Mouse (Mus musculus) lung, postnatal 4 days (tissue): Measurements from ENCODE around the gene Cplx3.

ENCODE experiments used
- DNase-seq, 2 experiments: peaks; one replicate each; pipeline ENCODE4 v3.0.0; 2021

The Cplx3 gene

DNA sequence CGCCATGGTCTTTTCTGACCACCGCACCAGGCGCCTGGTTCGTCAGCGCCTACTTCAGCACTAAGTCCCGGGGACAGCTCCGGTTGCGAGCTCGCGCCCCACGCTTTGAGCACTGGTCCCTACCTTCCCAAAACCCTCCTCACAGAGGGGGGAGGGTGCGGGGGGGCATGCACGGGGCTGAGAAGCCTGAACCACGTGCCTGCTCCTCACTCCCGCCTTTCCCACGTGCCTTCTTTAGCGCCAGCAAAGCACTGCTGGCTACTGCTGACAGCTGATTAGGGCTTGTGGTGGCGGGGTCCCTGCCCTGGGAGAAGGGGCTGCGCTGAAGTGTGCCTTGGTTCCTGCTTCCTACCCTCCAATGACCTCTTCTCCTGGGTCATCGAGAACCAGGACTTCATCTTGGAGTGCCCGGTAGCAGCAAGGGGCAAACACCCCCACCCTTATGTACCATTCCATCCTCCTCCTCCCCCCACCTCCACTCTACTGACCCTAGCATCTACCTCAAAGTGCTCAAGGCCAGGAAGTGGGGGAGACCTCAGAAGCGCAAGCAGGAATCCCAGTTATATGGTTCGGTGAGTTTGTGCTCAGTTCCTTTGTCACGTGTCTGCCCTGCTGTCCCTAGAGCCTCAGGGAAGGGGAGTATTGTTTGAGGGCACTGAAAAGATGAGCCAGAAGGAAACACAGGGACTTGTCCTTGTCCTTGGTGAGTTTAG, at the start of gene Cplx3:
Gene Cplx3 (minus strand): TSS at position 143 of the 713 bp plus-strand sequence.
- DNase-seq = peak; percentile 67 to 68

DNA sequence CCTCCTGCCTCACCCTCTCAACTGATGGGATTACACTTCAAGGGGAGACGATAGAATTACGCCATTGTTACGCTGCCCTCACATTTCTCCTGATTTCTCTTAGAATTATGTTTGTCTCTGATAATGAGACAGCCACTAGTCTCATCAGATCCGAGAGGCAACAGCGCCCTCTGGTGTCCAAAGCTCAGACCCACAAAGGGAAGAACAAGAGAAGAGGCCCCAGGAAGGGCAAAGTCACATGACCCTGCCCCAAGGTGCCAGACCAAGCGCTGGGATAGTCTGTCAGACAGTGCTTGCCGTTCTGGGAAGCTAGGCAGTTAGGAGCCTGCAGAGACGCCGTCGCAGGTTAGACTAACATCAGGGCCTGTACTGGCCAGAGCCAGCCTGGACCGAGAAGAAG, 49.7 kb upstream of the Cplx3 start:
- peak; percentile 89 to 95 for DNase-seq

DNA sequence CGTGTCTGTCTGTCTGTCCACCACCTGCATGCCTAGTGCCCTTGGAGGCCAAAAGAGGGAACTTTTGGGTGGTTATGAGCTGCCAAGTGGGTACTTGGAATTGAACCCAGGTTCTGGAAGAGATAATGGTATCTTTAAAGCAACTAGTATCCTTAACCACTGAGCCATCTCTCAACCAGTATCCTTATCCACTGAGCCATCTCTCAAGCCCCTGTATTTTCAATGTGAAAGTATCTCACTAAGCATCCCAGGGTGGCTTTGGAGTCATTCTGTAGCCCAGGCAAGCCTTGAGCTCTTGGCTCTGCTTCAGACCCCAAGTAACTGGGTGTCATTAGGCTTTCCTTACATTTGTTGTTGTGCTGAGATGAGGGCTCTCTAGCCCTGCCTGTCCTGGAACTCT, 48.9 kb upstream of the Cplx3 start:
- DNase-seq = no peak

DNA sequence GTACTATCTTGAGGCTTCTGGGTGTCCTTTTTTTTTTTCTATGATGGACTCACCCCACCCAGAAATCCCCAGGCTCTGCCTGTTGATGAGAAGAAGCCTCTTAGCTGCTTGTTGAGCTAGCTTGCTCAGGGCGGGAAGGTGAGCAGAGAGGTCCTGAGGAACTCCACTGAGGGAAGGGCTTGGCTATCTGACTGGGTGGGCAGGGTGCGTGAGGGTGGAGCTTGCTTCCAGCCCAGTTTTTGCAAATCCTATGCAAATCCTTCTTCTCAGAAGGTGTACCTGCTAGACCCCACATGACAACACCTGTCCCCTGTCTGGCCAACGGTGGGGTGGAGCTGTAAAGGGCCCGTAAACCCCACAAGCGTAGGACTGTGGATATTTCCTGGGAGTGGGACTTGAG, 47.2 kb upstream of the Cplx3 start, which contains the start of gene Csk:
Gene Csk (minus strand): TSS at position 349 of the 400 bp plus-strand sequence.
- no peak for DNase-seq

DNA sequence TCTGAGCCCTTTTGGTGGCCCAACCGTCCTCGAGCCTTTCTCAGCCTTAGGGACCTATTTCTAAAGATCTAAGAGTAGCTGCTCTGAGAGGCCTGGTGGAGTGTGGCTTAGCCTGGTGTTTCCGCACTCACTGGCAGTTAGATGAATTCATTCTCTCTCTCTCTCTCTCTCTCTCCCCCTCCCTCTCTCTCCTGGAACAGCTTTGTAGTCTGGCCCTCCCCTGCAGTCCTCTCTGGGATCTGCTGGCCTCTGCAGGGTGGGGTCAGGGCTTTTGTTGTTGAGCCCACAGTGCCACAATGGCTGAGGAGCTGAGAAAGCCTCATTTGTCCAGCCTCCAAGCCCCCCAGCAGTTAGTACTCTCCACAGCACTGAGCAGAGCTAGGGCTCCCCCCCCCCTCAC, 46.8 kb upstream of the Cplx3 start:
- DNase-seq = no peak

DNA sequence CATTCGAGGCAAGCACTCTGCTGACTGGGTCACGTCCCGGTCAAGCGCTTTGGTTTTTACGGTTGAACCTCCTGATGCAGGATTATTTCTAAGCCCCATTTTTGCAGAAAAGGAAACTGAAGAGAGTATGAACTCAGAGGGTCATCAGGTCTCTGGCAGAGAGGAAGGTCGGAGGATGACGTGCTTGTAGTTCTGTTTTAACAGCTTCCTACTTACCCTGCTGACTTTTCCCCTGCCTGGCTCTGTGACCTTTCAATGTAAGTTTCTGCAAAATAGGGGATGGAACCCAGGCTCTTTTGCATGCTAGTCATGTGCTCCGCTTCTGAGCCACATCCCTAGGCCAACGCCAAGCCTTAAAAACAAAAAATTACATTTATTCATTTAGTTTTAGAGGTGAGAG, 46.3 kb upstream of the Cplx3 start:
- DNase-seq = peak in 1 of 2 experiments; percentile 23

DNA sequence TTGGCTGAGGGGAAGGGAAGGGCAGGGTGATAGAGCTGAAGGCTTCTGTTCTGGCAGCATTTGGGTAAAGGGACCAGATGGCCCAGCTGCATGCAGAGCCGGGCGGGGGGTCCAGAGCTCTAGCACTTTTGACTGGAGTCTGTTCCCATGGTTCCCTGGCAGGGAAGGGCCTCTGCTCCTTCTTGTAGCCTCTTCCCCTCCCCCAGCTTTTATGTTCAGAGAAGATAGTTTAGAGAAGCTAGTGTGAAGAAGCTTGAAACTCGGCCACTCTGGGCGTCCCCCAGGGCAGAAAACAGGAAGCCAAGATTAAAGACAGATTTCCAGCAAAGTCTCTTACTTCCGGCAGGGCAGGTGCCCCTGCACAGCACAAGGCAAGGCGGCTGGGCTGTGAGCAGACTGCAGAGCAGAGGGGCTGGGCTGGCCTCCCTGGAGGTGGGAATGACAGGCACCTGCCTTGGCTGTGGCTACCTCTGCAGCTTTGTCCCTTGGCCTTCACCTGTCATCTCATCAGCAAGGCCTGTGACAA, 44.8 kb upstream of the Cplx3 start:
- peak; percentile 59 to 61 for DNase-seq

DNA sequence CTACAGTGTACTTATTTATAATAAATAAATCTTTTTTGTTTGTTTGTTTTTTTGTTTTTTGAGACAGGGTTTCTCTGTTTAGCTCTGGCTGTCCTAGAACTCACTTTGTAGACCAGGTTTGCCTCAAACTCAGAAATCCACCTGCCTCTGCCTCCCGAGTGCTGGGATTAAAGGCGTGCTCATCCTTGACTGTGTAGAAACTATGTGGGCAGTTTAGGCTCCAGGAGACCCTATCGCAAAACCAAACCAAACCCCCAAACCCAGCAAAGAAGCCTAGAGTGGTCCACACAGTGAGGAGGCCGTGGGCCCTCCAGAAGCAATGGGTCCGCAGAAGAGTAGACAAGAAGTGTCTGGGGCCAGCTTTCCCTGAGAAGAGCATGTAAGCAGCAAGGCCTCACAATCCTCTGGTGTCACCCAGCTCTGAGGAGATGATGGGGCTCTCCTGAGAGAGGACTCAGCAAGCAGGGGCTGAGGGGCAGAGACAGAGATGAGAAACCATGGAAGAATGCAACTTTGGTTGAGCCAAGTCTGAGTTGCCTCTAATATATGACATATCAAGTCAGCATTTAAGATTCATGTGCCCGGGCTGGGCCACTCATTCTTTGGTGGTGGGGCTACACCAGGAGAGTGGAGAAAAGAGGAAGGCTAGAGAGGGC, 44.2 kb upstream of the Cplx3 start:
- no peak for DNase-seq

DNA sequence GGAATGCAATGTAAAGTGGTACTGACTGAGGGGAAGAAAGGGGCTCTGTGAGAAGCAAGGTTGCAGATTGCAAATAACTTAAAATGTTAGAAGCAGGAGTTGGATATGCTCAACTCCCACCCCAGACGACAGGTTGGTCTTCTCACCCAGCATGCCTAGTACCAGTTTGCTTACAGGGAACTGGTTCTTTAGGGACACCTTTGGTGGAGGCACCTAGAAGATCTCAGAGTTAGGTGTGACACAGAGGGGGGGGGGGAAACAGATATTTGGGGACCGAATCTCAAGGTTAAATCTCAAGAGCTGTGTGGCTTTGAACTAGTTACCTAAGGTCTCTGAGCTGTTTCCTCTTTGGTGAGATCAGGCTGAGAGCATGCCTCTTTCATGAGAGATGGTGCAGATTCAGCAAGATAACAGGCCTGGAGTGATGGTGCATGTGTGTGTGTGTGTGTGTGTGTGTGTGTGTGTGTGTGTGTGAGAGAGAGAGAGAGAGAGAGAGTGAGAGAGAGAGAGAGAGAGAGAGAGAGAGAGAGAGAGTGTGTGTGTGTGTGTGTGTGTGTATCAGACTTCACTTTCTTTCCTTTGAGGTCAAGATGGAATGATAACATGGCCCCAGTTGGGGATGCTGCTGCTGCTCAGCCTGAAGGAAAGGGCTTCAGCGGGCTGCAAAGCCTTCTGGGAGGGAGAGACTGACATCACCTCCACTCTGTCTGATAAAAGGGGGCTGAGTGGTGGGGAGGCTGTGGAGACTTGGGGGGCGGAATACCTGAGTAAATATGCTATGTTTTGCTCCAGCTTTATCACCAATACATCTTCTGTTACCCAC, 41.4 kb upstream of the Cplx3 start:
- DNase-seq = no peak

DNA sequence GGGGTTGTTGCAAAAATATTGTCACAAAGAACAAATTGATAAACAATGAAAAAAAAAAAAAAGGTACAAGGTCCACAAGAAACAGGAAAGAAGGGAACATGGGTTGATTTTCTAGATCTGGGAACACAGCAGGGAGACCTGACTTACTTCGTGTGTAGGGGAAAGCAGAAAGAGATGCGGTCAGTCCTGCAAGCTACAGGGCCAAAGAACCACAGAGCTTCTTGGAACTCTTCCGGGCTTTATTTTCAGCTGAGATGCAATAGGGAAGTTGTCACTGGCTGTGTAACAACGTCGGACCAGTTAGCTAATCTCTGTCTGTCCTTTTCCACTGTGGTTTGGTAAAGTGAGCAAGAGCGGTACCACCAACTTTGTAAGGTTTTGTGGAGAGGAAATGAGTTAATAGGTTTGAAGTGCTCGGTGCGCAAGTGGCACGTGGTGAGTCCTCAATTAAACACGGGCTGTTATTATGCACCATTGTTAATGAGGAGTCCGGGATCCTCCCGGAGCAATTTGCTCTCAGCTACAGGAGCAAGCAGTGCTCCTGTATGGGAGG, 40.5 kb upstream of the Cplx3 start:
- DNase-seq = no peak

DNA sequence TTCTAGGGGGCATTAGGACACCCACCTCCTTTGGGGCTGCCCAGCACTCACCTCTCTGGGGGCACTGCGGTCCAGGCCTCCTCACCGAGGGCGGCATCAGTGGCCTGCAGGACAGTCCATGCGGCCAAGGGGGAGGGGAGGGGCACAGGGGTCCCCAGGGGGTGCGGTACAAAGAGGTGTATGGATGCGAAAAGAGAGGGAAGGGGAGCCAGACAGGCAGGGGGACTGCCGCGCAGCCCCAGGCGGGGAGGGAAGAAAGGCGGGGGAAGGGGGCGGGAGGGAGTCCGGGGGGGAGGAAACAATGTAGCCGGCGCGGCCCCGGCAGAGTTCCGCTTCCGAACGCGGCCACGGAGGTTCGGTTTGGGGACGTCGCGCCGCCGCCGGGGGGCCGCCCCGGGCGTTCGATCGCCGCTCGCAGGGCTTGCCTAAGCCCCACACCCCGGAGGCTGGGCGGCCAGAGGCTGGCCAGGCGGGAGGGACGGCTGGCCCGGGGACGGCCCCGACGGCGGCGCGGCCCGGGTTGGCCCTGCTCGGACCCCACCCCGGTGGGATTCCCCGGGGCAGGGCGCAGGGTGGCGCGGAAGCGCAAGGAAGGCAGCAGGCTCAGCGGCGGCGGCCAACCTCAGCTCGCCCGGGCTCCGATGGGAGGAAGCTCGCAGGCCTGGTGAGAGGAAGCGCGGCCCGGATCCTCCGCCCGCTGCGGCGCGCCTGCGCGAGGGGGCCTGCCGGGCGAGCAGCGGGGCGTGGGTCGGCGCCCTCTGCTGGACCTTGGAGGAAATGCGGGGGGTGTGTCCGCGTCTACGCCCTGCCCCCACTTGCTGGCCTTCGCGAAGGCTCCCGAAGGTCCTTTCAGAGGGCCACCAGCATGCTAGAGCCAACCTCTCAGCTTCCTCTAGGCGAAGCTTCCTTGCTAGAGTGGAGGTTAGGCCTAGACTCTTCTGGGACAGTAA, 39.1 kb upstream of the Cplx3 start:
- DNase-seq = peak; percentile 96 to 97

DNA sequence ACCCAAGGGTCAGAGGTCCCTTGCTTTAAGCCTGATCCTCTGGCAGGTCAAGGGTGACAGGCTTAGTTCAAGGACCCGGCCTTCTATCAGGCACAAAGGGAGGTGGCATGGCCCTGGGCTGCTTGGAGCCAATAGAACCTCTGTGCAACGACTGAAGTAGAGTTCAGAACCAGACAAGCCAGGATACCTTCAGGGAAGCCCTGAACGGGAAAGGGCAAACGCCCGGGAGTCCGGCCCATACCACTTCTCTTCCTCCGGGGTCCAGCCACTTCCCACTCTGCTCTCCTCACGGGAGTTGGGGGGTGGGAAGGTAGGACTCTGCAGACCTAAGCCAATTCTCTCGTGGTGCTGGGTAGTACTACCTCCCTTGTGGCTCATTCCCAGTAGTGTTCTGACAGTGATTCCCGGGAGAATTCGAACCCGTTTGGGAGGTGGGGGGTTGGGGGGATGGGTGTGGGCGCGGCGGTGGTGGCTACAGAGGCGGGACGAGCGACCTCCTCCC, 38.4 kb upstream of the Cplx3 start:
- DNase-seq = no peak

DNA sequence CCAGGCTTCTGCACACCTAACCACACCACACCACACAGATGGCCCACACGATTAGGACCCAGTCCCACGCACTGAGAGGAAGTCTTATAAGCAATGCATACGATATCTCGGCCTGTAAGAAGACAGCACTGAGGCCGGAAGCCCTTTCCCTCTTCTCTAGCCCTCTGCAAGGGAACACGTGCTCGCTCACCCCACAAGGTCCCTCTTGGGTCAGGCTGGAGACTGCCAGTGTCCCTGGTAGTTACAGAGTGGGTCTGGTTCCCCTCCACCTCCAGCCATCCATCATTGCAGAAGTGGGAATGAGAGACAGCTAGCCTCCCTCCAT, 37.7 kb upstream of the Cplx3 start:
- peak in 1 of 2 experiments; percentile 50 for DNase-seq

DNA sequence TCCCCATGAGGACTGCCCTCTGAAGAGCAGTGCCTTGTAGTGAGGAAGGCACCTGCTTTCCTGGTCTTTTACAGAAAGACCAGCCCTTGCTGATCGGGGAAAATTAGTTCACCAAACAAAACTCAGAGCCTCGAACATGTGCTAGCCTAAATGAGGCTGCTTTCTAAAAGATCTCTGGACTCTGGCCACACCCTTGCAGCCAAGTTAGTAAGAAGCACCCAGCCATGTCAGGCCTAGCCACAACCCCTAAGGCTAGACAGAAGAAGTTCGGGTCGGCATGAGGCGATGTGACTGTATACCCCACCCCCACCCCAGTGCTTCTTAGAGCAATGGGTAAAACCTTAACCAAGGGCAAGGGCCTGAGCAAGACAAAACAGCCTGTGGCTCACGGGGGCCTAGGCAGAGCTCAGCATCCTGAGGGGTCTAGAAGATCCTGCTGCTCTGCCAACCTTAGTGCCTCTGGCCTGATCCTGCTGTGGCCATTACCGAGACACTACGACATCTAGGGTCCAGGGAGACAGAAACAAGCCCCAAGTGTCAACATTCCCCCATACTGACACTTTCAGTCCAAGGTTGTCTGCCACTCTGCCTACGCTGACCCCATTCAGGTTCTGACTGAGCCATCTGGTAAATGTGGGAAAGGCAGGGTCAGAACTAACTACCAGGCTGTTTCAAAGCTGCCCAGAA, 37.2 kb upstream of the Cplx3 start:
- no peak for DNase-seq

DNA sequence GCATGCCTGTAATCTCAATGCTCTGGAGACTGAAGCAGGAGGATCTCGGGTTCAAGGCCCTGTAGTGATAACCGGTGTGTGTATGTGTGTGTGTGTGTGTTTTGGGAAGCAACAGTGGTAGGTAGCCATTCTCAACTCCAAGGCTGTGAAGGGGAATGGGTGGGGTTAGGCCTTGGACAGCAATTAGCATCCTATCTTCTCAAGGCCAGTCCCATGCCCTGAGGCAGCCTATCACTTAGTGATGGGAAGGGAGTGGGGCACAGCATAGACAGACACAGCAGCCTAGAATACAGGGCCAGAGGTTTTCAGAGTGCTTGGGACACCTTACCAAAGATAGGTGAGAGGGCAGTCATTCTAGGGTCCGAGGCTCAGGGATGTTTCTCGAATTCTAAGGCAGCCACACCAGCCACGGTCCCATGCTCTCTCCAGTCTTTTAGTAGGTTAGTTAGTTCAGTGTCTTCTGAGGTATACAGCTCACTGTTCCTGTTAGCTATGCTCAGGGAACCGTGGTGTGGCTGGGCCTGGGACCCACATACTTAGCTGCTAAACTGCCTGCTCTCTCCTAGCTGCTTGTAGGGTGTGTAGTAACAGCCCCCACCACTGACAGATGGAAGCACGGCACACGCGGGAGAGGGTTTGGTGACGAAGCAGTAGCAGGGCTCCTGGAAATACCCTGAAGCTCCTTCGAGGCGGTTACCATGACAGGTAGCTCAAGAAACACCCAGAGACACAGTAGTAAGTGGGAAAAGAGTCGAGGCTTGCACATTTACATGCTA, 35.9 kb upstream of the Cplx3 start:
- DNase-seq = no peak

DNA sequence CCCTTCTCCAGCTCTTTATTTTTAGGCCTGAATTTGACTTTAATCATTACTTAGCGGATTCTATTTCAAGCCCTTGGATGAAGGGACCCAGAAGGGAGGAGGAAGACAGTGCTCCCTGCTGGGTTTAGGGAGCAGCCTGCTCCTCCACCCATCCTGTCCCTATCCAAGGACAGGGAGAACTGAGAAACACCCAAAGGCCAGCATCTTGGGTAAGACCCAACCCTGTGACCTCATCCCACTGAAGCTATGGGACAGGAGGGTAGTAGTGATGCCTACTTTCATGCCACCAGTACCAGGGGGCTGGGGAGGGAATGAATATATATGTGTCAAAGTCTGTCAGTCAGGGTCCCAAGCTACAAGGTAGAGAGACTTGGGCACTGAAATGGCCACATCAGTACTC, 34.9 kb upstream of the Cplx3 start:
- no peak for DNase-seq

DNA sequence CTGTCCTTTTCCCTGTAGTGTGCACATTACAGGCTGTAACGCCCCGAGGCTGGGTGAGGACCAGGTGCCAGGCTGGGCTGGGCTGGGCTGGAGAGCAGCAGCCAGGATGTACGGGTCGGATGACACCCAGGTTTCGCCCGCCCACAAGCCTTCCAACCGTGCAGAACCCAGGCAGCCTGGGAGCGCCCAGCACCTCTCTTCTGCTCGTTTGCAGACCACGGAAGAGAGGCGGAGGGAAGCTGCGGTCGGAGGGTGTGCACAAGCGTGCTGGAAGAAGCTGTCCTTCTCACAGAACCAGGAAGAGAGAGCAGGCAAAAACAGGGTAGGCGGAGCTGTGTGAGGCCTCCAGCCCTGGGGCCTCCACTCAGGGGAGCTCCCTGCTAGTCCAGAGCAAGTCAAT, 34.3 kb upstream of the Cplx3 start:
- peak; percentile 84 to 90 for DNase-seq

DNA sequence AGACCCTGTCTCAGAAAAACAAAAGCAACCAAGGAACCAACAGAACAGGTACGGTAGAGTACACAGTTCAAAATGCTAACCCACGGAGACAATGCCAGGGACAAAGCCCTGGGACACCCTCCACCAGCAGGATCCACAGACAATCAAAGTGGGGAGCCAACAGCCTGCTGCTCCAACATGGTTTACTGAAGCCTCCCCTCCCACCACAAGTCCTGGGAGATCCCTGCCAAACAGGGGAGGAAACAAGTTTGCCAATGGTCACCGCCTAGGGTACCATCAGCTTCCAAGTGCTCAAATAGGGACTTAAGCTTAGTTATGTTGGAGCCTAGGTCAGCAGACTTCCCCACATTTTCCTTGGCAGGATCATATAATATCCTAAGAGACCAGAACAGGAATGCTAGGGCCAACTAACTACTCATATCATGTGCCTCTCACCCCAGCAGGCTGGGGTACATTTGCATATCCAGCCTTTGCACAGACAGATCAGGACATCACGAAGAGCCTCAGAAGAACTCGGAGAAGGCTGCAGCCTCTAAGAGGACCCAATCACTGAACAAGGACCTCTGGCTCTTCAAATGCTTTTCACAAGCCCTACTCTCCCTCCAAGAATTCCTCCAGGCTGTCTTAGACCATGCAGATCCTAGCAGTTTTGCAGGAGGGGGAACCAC, 33.7 kb upstream of the Cplx3 start:
- no peak for DNase-seq

DNA sequence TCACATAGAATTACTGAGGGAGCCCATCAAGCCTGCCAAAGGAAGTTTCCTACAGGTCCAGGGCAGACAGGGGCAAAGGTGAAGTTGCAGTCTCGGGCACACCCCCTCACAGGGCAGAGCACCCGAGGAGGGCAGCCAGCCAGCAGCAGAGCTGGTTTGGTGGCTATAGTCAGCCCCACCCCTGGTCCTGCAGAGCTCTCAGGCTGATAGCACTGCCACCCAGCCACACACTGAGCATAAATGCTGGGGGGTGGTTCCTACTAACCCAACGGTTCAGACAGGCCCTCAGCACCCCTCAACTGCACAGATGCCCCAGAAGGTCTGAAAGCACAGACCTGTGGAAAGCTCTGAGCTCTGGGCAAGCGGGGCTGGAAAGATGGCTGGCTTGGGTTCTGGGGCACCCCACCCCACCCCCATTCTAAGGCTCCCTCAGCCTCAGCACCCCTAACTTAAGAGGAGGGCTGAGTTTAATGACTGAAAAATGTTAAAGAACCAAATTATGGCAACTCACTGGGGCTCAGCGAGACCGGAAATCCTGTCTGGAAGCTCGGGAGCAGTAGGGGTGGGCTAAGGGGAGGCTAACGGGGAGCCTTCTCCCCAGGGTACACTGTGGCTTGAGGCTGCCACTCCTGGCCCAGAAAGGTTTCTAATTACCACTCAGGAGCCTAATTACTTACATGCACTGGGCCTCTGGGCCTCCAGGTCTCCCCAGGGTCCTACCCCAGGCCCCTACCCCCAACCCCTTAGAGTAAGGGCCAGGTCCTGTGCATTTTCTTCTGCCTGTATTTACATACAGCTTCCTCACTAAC, 32.8 kb upstream of the Cplx3 start:
- DNase-seq = peak; percentile 78 to 87
